Comparison of ENCODE assay signal across 6 mouse cellular contexts in the genomic region with DNA sequence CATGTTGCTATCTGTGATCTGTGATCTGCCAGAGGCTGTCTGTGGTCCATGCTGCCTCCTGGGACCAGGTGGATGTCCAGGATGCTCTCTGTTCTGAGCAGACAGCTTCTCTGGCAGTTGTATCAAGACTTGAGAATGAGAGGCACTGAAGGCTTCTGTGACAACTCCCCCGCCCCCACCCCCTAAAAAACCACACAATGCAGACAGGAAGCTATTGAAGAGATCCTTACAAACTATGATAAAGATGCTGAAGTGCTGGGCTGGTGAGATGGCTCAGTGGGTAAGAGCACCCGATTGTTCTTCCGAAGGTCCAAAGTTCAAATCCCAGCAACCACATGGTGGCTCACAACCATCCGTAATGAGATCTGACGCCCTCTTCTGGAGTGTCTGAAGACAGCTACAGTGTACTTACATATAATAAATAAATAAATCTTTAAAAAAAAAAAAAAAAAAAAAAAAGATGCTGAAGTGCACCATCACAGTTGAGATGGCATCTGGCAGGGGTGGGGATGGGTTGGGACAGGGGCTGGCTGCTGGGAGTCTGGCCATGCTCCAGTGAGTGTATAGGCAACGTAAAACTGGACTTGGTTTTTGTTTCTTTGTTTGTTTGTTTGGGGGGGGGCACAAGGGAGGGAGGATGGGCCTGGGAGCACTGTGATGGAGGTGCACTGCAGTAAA. TPM values are rescaled to one million over a fixed set of nuclear protein-coding genes. Genes with fewer than 3 reads are reported as not detected.
"Had no signal": no experiment of that assay in that cellular context is flagged by ENCODE, and none has a peak within 500 bp of the region (broad histone marks: within the 10 kb centered on the region; RNA-seq: fewer than 3 reads in every experiment).

No protein-coding gene starts in this region.

RNA-seq across cellular contexts. Expression of a gene that starts 17.9 kb away (rescaled TPM):
- total RNA-seq: hematopoietic stem cell, adult 5-6 weeks; layer of hippocampus, adult 18-20 months; layer of hippocampus, postnatal 14 days; layer of hippocampus, postnatal 25 days; layer of hippocampus, postnatal 36 days had no signal
- polyA plus RNA-seq: inflammation-experienced regulatory T-cells, adult 6 months had no signal

RNA-seq across cellular contexts. Expression of a gene that starts 29.6 kb away (rescaled TPM):
- total RNA-seq: hematopoietic stem cell, adult 5-6 weeks had no signal
- polyA plus RNA-seq: inflammation-experienced regulatory T-cells, adult 6 months had no signal
